Mouse (Mus musculus) MEL (cell line): Measurements from ENCODE around the gene Galnt14. TPM values are rescaled to one million over a fixed set of nuclear protein-coding genes. Genes with fewer than 3 reads are reported as not detected.

ENCODE experiments used
- DNase-seq: peaks from one replicate; pipeline ENCODE4 v3.0.0; 2011; ENCODE audit warnings: low read depth, low spot score
- H3K27ac ChIP-seq: 2 replicates; pipeline ENCODE4 v1.5.1; 2012; ENCODE audit warnings: low read depth, mild to moderate bottlenecking, control low read depth, low read length, moderate library complexity; ENCODE audit not compliant: control insufficient read depth
- H3K27me3 ChIP-seq, 2 experiments: fragments of 150-350 bp in 1 of 2; sonication (generic) in 1 of 2; 2 replicates each; pipeline ENCODE4 v1.6.1; 2012; ENCODE audit warnings: low read length in 2 of 2, mild to moderate bottlenecking in 2 of 2, improper control_type of control experiment in 1 of 2, moderate library complexity in 1 of 2; ENCODE audit not compliant: insufficient read depth in 2 of 2, control insufficient read depth in 1 of 2
- H3K36me3 ChIP-seq, 2 experiments: 2 replicates each; pipeline ENCODE4 v1.6.1; 2012 to 2014; ENCODE audit warnings: low read length in 2 of 2, improper control_type of control experiment in 1 of 2, inconsistent platforms in 1 of 2, mild to moderate bottlenecking in 1 of 2; ENCODE audit not compliant: insufficient read depth in 2 of 2, control insufficient read depth in 1 of 2
- H3K4me1 ChIP-seq, 2 experiments: fragments of 150-350 bp in 1 of 2; sonication (generic) in 1 of 2; 2 replicates each; pipeline ENCODE4 v1.6.1; 2012; ENCODE audit warnings: low read length in 2 of 2, improper control_type of control experiment in 1 of 2, mild to moderate bottlenecking in 1 of 2; ENCODE audit not compliant: insufficient read depth in 2 of 2, control insufficient read depth in 1 of 2
- H3K4me3 ChIP-seq, 2 experiments: fragments of 150-350 bp in 1 of 2; sonication (generic) in 1 of 2; 2 replicates each; pipeline ENCODE4 v1.5.1; 2012; ENCODE audit warnings: low read depth in 2 of 2, low read length in 2 of 2, mild to moderate bottlenecking in 2 of 2, moderate library complexity in 2 of 2, control low read depth in 1 of 2, improper control_type of control experiment in 1 of 2; ENCODE audit not compliant: control insufficient read depth in 1 of 2, insufficient read depth in 1 of 2
- H3K79me2 ChIP-seq: 2 replicates; pipeline ENCODE4 v1.6.1; 2012; ENCODE audit warnings: mild to moderate bottlenecking, low read length, moderate library complexity; ENCODE audit not compliant: control insufficient read depth, poor library complexity, insufficient read depth
- H3K9ac ChIP-seq: 2 replicates; pipeline ENCODE4 v1.6.1; 2012; ENCODE audit warnings: low read depth, mild to moderate bottlenecking, control low read depth, low read length, moderate library complexity; ENCODE audit not compliant: control insufficient read depth, poor library complexity, severe bottlenecking
- H3K9me3 ChIP-seq: fragments of 150-350 bp; sonication (generic); replicated peaks from 2 replicates; pipeline ENCODE4 v1.6.1; 2012; ENCODE audit warnings: mild to moderate bottlenecking, low read length, improper control_type of control experiment, moderate library complexity; ENCODE audit not compliant: insufficient read depth
- BHLHE40 ChIP-seq: IDR thresholded peaks from 2 replicates; pipeline ENCODE4 v1.6.1; 2012; ENCODE audit warnings: low read depth, mild to moderate bottlenecking, inconsistent platforms, low read length, improper control_type of control experiment, borderline replicate concordance
- CHD1 ChIP-seq: IDR thresholded peaks from 2 replicates; pipeline ENCODE4 v1.6.1; 2012; ENCODE audit warnings: low read depth, mild to moderate bottlenecking, inconsistent platforms, low read length, improper control_type of control experiment
- E2F4 ChIP-seq: IDR thresholded peaks from 2 replicates; pipeline ENCODE4 v1.6.1; 2011; ENCODE audit warnings: low read depth, low read length, improper control_type of control experiment, borderline replicate concordance
- ELF1 ChIP-seq: IDR thresholded peaks from 2 replicates; pipeline ENCODE4 v1.6.1; 2014; ENCODE audit warnings: low read depth, mild to moderate bottlenecking, inconsistent platforms, low read length, improper control_type of control experiment, moderate library complexity
- ETS1 ChIP-seq: IDR thresholded peaks from 2 replicates; pipeline ENCODE4 v1.6.1; 2012; ENCODE audit warnings: low read depth, mild to moderate bottlenecking, inconsistent platforms, low read length, improper control_type of control experiment, moderate library complexity
- HCFC1 ChIP-seq: IDR thresholded peaks from 2 replicates; pipeline ENCODE4 v1.6.1; 2012; ENCODE audit warnings: low read depth, mild to moderate bottlenecking, inconsistent platforms, low read length, improper control_type of control experiment, moderate library complexity
- MAZ ChIP-seq: IDR thresholded peaks from 2 replicates; pipeline ENCODE4 v1.6.1; 2012; ENCODE audit warnings: low read depth, mild to moderate bottlenecking, inconsistent platforms, low read length, improper control_type of control experiment
- MEF2A ChIP-seq: IDR thresholded peaks from 2 replicates; pipeline ENCODE4 v1.6.1; 2014; ENCODE audit warnings: low read depth, mild to moderate bottlenecking, inconsistent platforms, low read length, improper control_type of control experiment; ENCODE audit not compliant: poor library complexity, insufficient replicate concordance, severe bottlenecking; ENCODE audit errors: extremely low read depth
- MXI1 ChIP-seq: IDR thresholded peaks from 2 replicates; pipeline ENCODE4 v1.6.1; 2011; ENCODE audit warnings: mild to moderate bottlenecking, low read depth, low read length, improper control_type of control experiment
- MYB ChIP-seq: IDR thresholded peaks from 2 replicates; pipeline ENCODE4 v1.6.1; 2011; ENCODE audit warnings: mild to moderate bottlenecking, low read depth, low read length, improper control_type of control experiment
- MYC ChIP-seq: IDR thresholded peaks from 2 replicates; pipeline ENCODE4 v1.6.1; 2011; ENCODE audit warnings: low read depth, mild to moderate bottlenecking, low read length, improper control_type of control experiment, moderate library complexity
- NRF1 ChIP-seq: IDR thresholded peaks from 2 replicates; pipeline ENCODE4 v1.6.1; 2014; ENCODE audit warnings: low read depth, mild to moderate bottlenecking, inconsistent platforms, low read length, improper control_type of control experiment, moderate library complexity; ENCODE audit not compliant: poor library complexity, insufficient read depth, severe bottlenecking
- POLR2A ChIP-seq, 2 experiments: IDR thresholded peaks; 2 replicates each; pipeline ENCODE4 v1.6.1; 2011 to 2012; ENCODE audit warnings: low read length in 2 of 2, mild to moderate bottlenecking in 2 of 2, control low read depth in 1 of 2, improper control_type of control experiment in 1 of 2, low read depth in 1 of 2, moderate library complexity in 1 of 2; ENCODE audit not compliant: control insufficient read depth in 1 of 2, insufficient read depth in 1 of 2, poor library complexity in 1 of 2
- POLR2AphosphoS2 ChIP-seq: IDR thresholded peaks from 2 replicates; pipeline ENCODE4 v1.6.1; 2011; ENCODE audit warnings: low read length, improper control_type of control experiment
- POLR2AphosphoS5 ChIP-seq: IDR thresholded peaks from 2 replicates; pipeline ENCODE4 v1.6.1; 2012; ENCODE audit warnings: low read depth, borderline replicate concordance, mild to moderate bottlenecking, inconsistent platforms, low read length, moderate library complexity, mixed read lengths
- SIN3A ChIP-seq: IDR thresholded peaks from 2 replicates; pipeline ENCODE4 v1.6.1; 2012; ENCODE audit warnings: low read length, improper control_type of control experiment, inconsistent platforms
- UBTF ChIP-seq: IDR thresholded peaks from 2 replicates; pipeline ENCODE4 v1.6.1; 2012; ENCODE audit warnings: low read depth, mild to moderate bottlenecking, inconsistent platforms, low read length, improper control_type of control experiment, moderate library complexity, borderline replicate concordance; ENCODE audit not compliant: insufficient read depth
- polyA plus RNA-seq, 2 experiments: library from polyadenylated mRNA; stranded (reverse) in 1 of 2; unstranded in 1 of 2; fragments of >175 nt in 1 of 2; fragments of >200 nt in 1 of 2; gene quantifications; 2 replicates each; pipeline versions ENCODE4 v1.2.1 to v1.2.4; 2012; ENCODE audit warnings: low replicate concordance in 2 of 2, low read depth in 1 of 2; ENCODE audit not compliant: insufficient read length in 2 of 2, insufficient read depth in 1 of 2, missing spikeins in 1 of 2
- total RNA-seq: library from RNA; depleted of rRNA; stranded (reverse); fragments of 300-350 nt; gene quantifications from 2 replicates; pipeline ENCODE4 v1.2.3, GENCODE M21; 2012

The Galnt14 gene
- total and polyA plus RNA-seq, 3 experiments = not detected

- Histone ChIP-seq H3K36me3 (no peaks in the 10 kb centered on the region), H3K9me3 (no peaks in the 10 kb centered on the region), H3K4me3 (no peak overlapping the region), H3K27ac (no peak overlapping the region), H3K27me3 (no peaks in the 10 kb centered on the region), H3K4me1 (no peaks in the 10 kb centered on the region), H3K79me2 (no peaks in the 10 kb centered on the region), H3K9ac (no peak overlapping the region)
- no peak for DNase-seq
- TF ChIP-seq UBTF (no peak), POLR2A (IDR thresholded peaks at IDR 0.05; ENCODE audit: control insufficient read depth in 1 of 2, insufficient read depth in 1 of 2, low read depth in 1 of 2, low read length in 2 of 2, poor library complexity in 1 of 2) (no peak), NRF1 (no peak), ELF1 (no peak), HCFC1 (no peak), MAZ (no peak), MYC (no peak), CHD1 (no peak), BHLHE40 (no peak), SIN3A (no peak), ETS1 (no peak), E2F4 (no peak), MEF2A (no peak), MYB (no peak), POLR2AphosphoS5 (no peak)
Observed at GRCm38 (mm10) chr17:73633991-73634710, 76.1 kb downstream of the Galnt14 start.

GRCm38 (mm10) chr17:73628263-73628914 lies 81.9 kb downstream of the Galnt14 start:
- Histone ChIP-seq H3K27me3 (no peaks in the 10 kb centered on the region), H3K9me3 (no peaks in the 10 kb centered on the region), H3K9ac (no peak overlapping the region), H3K36me3 (no peaks in the 10 kb centered on the region), H3K79me2 (no peaks in the 10 kb centered on the region), H3K4me1 (no peaks in the 10 kb centered on the region), H3K27ac (no peak overlapping the region), H3K4me3 (no peak overlapping the region)
- DNase-seq = no peak
- TF ChIP-seq MEF2A (no peak), MAZ (no peak), POLR2AphosphoS2 (no peak), MXI1 (no peak), HCFC1 (no peak)
